In genomic region chr7:140880419-140880818, GRCm38 (mm10) we compare ENCODE assay signal across 8 mouse cellular contexts. TPM values are rescaled to one million over a fixed set of nuclear protein-coding genes. Genes with fewer than 3 reads are reported as not detected.
DNase-seq lines count a peak whose midpoint lies in the region; ATAC-seq and TF ChIP-seq lines count a peak whose summit lies in the region.

No protein-coding gene starts in this region.

- no peak for DNase-seq in forebrain, embryonic 11.5 days (ENCODE audit: low spot score)
- no peak for DNase-seq in lung, embryonic 14.5 days
- no peak for DNase-seq in lung, postnatal 14 days
- peak in 1 of 3 experiments; percentile 10 for DNase-seq in liver, embryonic 14.5 days (ENCODE audit: low read depth in 3 of 3, low spot score in 3 of 3)
- no peak for DNase-seq in right cerebral cortex, postnatal 14 days
- DNase-seq in cerebellum, postnatal 4 days (ENCODE audit: low spot score in 2 of 2): no peak

- no peak overlapping the region for H3K4me2 ChIP-seq in forebrain, embryonic 13.5 days
- H3K4me2 ChIP-seq in forebrain, embryonic 11.5 days (ENCODE audit: low read depth, low read length, severe bottlenecking): no peak overlapping the region
- H3K4me2 ChIP-seq in lung, embryonic 14.5 days: peak overlapping the region; percentile 87
- H3K4me2 ChIP-seq in intestine, postnatal 0 days (replicated peaks; ENCODE audit: low read depth): peak overlapping the region; percentile 87; the same call in 1 of the 2 replicates
- peak overlapping the region; percentile 92 for H3K4me2 ChIP-seq in liver, embryonic 14.5 days (ENCODE audit: low read depth)

- peaks cover 22% of the 10 kb centered on the region for H3K4me1 ChIP-seq in forebrain, embryonic 13.5 days
- peaks cover 3% of the 10 kb centered on the region; the same call in 1 of the 2 replicates for H3K4me1 ChIP-seq in forebrain, embryonic 11.5 days (replicated peaks; ENCODE audit: control insufficient read depth, insufficient read depth, low read length)
- peaks cover 4% of the 10 kb centered on the region; the same call in 1 of the 2 replicates for H3K4me1 ChIP-seq in lung, embryonic 14.5 days (ENCODE audit: insufficient read depth)
- peaks cover 2% of the 10 kb centered on the region; the same call in 1 of the 2 replicates for H3K4me1 ChIP-seq in intestine, postnatal 0 days (replicated peaks; ENCODE audit: control insufficient read depth, insufficient read depth, low read length)
- peaks cover 27 to 29% of the 10 kb centered on the region in 2 experiments for H3K4me1 ChIP-seq in liver, embryonic 14.5 days (replicated peaks; ENCODE audit: control insufficient read depth in 2 of 2, insufficient read depth in 2 of 2, low read length in 1 of 2)

- no peak for ATAC-seq in forebrain, embryonic 13.5 days
- no peak for ATAC-seq in forebrain, embryonic 11.5 days (replicated peaks; ENCODE audit: low FRiP score)
- no peak for ATAC-seq in lung, embryonic 14.5 days (ENCODE audit: insufficient read depth)
- no peak for ATAC-seq in intestine, postnatal 0 days
- no peak for ATAC-seq in liver, embryonic 14.5 days (ENCODE audit: insufficient read depth)

- no peaks in the 10 kb centered on the region for H3K9me3 ChIP-seq in forebrain, embryonic 13.5 days (replicated peaks)
- H3K9me3 ChIP-seq in forebrain, embryonic 11.5 days (ENCODE audit: control insufficient read depth, low read length): no peaks in the 10 kb centered on the region
- H3K9me3 ChIP-seq in lung, embryonic 14.5 days (ENCODE audit: low read depth, low read length): no peaks in the 10 kb centered on the region
- no peaks in the 10 kb centered on the region for H3K9me3 ChIP-seq in intestine, postnatal 0 days (ENCODE audit: control insufficient read depth)
- no peaks in the 10 kb centered on the region for H3K9me3 ChIP-seq in liver, embryonic 14.5 days (ENCODE audit: control insufficient read depth, low read length)

- WGBS in forebrain, embryonic 13.5 days: 88% methylated on average over 3 of the region's 3 CpGs
- 90% methylated on average over 3 of the region's 3 CpGs for whole genome bisulfite sequencing in forebrain, embryonic 11.5 days
- 78% methylated on average over 3 of the region's 3 CpGs for WGBS in lung, embryonic 14.5 days
- 40% methylated on average over 3 of the region's 3 CpGs for WGBS in intestine, postnatal 0 days
- WGBS in liver, embryonic 14.5 days (ENCODE audit: insufficient replicate concordance): 52% methylated on average over 3 of the region's 3 CpGs

- H3K36me3 ChIP-seq in forebrain, embryonic 13.5 days (ENCODE audit: poor library complexity, severe bottlenecking): peaks cover 33% of the 10 kb centered on the region; the same call in 1 of the 2 replicates
- H3K36me3 ChIP-seq in forebrain, embryonic 11.5 days (ENCODE audit: control insufficient read depth, insufficient read depth, low read length): no peaks in the 10 kb centered on the region
- peaks cover 22% of the 10 kb centered on the region; the same call in 1 of the 2 replicates for H3K36me3 ChIP-seq in lung, embryonic 14.5 days (ENCODE audit: insufficient read depth)
- H3K36me3 ChIP-seq in intestine, postnatal 0 days (ENCODE audit: control insufficient read depth, insufficient read depth): peaks cover 30% of the 10 kb centered on the region
- peaks cover 15% of the 10 kb centered on the region for H3K36me3 ChIP-seq in liver, embryonic 14.5 days (replicated peaks; ENCODE audit: control insufficient read depth, insufficient read depth, low read depth)

- no peak for TF ChIP-seq CTCF in lung, embryonic 14.5 days (IDR thresholded peaks at IDR 0.05; ENCODE audit: low read depth)
- TF ChIP-seq CTCF in intestine, postnatal 0 days (IDR thresholded peaks at IDR 0.05; ENCODE audit: low read depth): no peak
- no peak for TF ChIP-seq CTCF in liver, embryonic 14.5 days (IDR thresholded peaks at IDR 0.05; ENCODE audit: low read depth)

- H3K9ac ChIP-seq in forebrain, embryonic 13.5 days: 0 out of 2 replicates have a peak overlapping the region, but pooled peaks have one; percentile 21
- no peak overlapping the region for H3K9ac ChIP-seq in forebrain, embryonic 11.5 days (ENCODE audit: low read length)
- no peak overlapping the region for H3K9ac ChIP-seq in lung, embryonic 14.5 days
- no peak overlapping the region for H3K9ac ChIP-seq in intestine, postnatal 0 days (ENCODE audit: low read depth, low read length)
- peak overlapping the region; percentile 28 for H3K9ac ChIP-seq in liver, embryonic 14.5 days (replicated peaks)

- H3K27me3 ChIP-seq in forebrain, embryonic 13.5 days: no peaks in the 10 kb centered on the region
- no peaks in the 10 kb centered on the region for H3K27me3 ChIP-seq in forebrain, embryonic 11.5 days (ENCODE audit: control insufficient read depth, insufficient read depth, low read length)
- no peaks in the 10 kb centered on the region for H3K27me3 ChIP-seq in lung, embryonic 14.5 days (ENCODE audit: insufficient read depth, low read length)
- H3K27me3 ChIP-seq in intestine, postnatal 0 days (replicated peaks; ENCODE audit: control insufficient read depth, insufficient read depth, low read length): no peaks in the 10 kb centered on the region
- H3K27me3 ChIP-seq in liver, embryonic 14.5 days (ENCODE audit: control insufficient read depth, insufficient read depth, low read length): no peaks in the 10 kb centered on the region

- no peak for TF ChIP-seq EP300 in liver, embryonic 14.5 days (IDR thresholded peaks at IDR 0.05; ENCODE audit: low read depth)

- no peak overlapping the region for H3K27ac ChIP-seq in forebrain, embryonic 13.5 days
- H3K27ac ChIP-seq in forebrain, embryonic 11.5 days (ENCODE audit: low read depth, low read length): no peak overlapping the region
- no peak overlapping the region for H3K27ac ChIP-seq in lung, embryonic 14.5 days (ENCODE audit: low read depth)
- no peak overlapping the region for H3K27ac ChIP-seq in intestine, postnatal 0 days (ENCODE audit: low read depth, low read length)
- H3K27ac ChIP-seq in liver, embryonic 14.5 days: peak overlapping the region; percentile 48

- no peak overlapping the region for H3K4me3 ChIP-seq in forebrain, embryonic 13.5 days
- no peak overlapping the region for H3K4me3 ChIP-seq in forebrain, embryonic 11.5 days (ENCODE audit: low read depth, low read length)
- H3K4me3 ChIP-seq in lung, embryonic 14.5 days (ENCODE audit: low read depth, low read length): no peak overlapping the region
- H3K4me3 ChIP-seq in intestine, postnatal 0 days (ENCODE audit: low read depth, low read length): no peak overlapping the region
- peak overlapping the region in 1 of 2 experiments; percentile 93; a peak in 2 of 4 replicates for H3K4me3 ChIP-seq in liver, embryonic 14.5 days (ENCODE audit: insufficient read depth in 1 of 2, low read depth in 2 of 2, low read length in 2 of 2)

RNA-seq across cellular contexts. Expression of gene Psmd13, which starts 1.3 kb away (rescaled TPM):
- polyA plus RNA-seq in forebrain, embryonic 13.5 days (2015; fragmentation: Nextera tagmentation; extraction: Ambion mirVana): 310 and 318 TPM in 2 replicates
- 242 and 244 TPM in 2 replicates for polyA plus RNA-seq in forebrain, embryonic 11.5 days (2014; fragmentation: Nextera tagmentation; extraction: Ambion mirVana)
- 139 and 167 TPM in 2 replicates for polyA plus RNA-seq in lung, embryonic 14.5 days (2014; fragmentation: Nextera tagmentation; extraction: Ambion mirVana)
- 150 and 155 TPM in 2 replicates for polyA plus RNA-seq in intestine, postnatal 0 days (2015; fragmentation: Nextera tagmentation; extraction: Ambion mirVana)
- 39.8 and 50.8 TPM in 2 replicates for polyA plus RNA-seq in liver, embryonic 14.5 days (2012; rRNA removed)
- 90.5 and 92.6 TPM in 2 replicates for polyA plus RNA-seq in liver, embryonic 14.5 days (2014; fragmentation: Nextera tagmentation; extraction: Ambion mirVana)

RNA-seq across cellular contexts. Expression of gene Sirt3, which starts 1.7 kb away (rescaled TPM):
- 29.4 and 31.0 TPM in 2 replicates for polyA plus RNA-seq in forebrain, embryonic 13.5 days (2015; fragmentation: Nextera tagmentation; extraction: Ambion mirVana)
- polyA plus RNA-seq in forebrain, embryonic 11.5 days (2014; fragmentation: Nextera tagmentation; extraction: Ambion mirVana): 24.3 and 25.2 TPM in 2 replicates
- 16.6 and 18.2 TPM in 2 replicates for polyA plus RNA-seq in lung, embryonic 14.5 days (2014; fragmentation: Nextera tagmentation; extraction: Ambion mirVana)
- polyA plus RNA-seq in intestine, postnatal 0 days (2015; fragmentation: Nextera tagmentation; extraction: Ambion mirVana): 28.9 and 30.9 TPM in 2 replicates
- polyA plus RNA-seq in liver, embryonic 14.5 days (2012; rRNA removed): 13.7 and 14.0 TPM in 2 replicates
- polyA plus RNA-seq in liver, embryonic 14.5 days (2014; fragmentation: Nextera tagmentation; extraction: Ambion mirVana): 14.4 and 14.7 TPM in 2 replicates

RNA-seq across cellular contexts. Expression of gene Cox8b, which starts 19.8 kb away (rescaled TPM):
- polyA plus RNA-seq in forebrain, embryonic 13.5 days (2015; fragmentation: Nextera tagmentation; extraction: Ambion mirVana): not detected in 2 replicates
- polyA plus RNA-seq in forebrain, embryonic 11.5 days (2014; fragmentation: Nextera tagmentation; extraction: Ambion mirVana): not detected in 2 replicates
- 1.7 TPM in 1 of 2 replicates, not detected in the other for polyA plus RNA-seq in lung, embryonic 14.5 days (2014; fragmentation: Nextera tagmentation; extraction: Ambion mirVana)
- 0.53 and 0.69 TPM in 2 replicates for polyA plus RNA-seq in intestine, postnatal 0 days (2015; fragmentation: Nextera tagmentation; extraction: Ambion mirVana)
- not detected in 2 replicates for polyA plus RNA-seq in liver, embryonic 14.5 days (2012; rRNA removed)
- not detected in 2 replicates for polyA plus RNA-seq in liver, embryonic 14.5 days (2014; fragmentation: Nextera tagmentation; extraction: Ambion mirVana)

RNA-seq across cellular contexts. Expression of gene Bet1l, which starts 23.0 kb away (rescaled TPM):
- polyA plus RNA-seq in forebrain, embryonic 13.5 days (2015; fragmentation: Nextera tagmentation; extraction: Ambion mirVana): 34.6 and 38.7 TPM in 2 replicates
- 27.2 and 29.1 TPM in 2 replicates for polyA plus RNA-seq in forebrain, embryonic 11.5 days (2014; fragmentation: Nextera tagmentation; extraction: Ambion mirVana)
- 40.9 and 47.0 TPM in 2 replicates for polyA plus RNA-seq in lung, embryonic 14.5 days (2014; fragmentation: Nextera tagmentation; extraction: Ambion mirVana)
- polyA plus RNA-seq in intestine, postnatal 0 days (2015; fragmentation: Nextera tagmentation; extraction: Ambion mirVana): 42.4 and 52.6 TPM in 2 replicates
- polyA plus RNA-seq in liver, embryonic 14.5 days (2012; rRNA removed): 8.3 and 11.6 TPM in 2 replicates
- 20.6 and 21.1 TPM in 2 replicates for polyA plus RNA-seq in liver, embryonic 14.5 days (2014; fragmentation: Nextera tagmentation; extraction: Ambion mirVana)

RNA-seq across cellular contexts. Expression of gene Ric8a, which starts 23.7 kb away (rescaled TPM):
- polyA plus RNA-seq in forebrain, embryonic 13.5 days (2015; fragmentation: Nextera tagmentation; extraction: Ambion mirVana): 65.7 and 80.4 TPM in 2 replicates
- 57.2 and 63.0 TPM in 2 replicates for polyA plus RNA-seq in forebrain, embryonic 11.5 days (2014; fragmentation: Nextera tagmentation; extraction: Ambion mirVana)
- polyA plus RNA-seq in lung, embryonic 14.5 days (2014; fragmentation: Nextera tagmentation; extraction: Ambion mirVana): 53.8 and 54.8 TPM in 2 replicates
- polyA plus RNA-seq in intestine, postnatal 0 days (2015; fragmentation: Nextera tagmentation; extraction: Ambion mirVana): 42.3 and 47.7 TPM in 2 replicates
- 14.4 and 17.9 TPM in 2 replicates for polyA plus RNA-seq in liver, embryonic 14.5 days (2012; rRNA removed)
- 19.1 and 19.7 TPM in 2 replicates for polyA plus RNA-seq in liver, embryonic 14.5 days (2014; fragmentation: Nextera tagmentation; extraction: Ambion mirVana)

Comparison
In these comparisons a context has a peak if more than half of its experiments do, and no peak if none do; other contexts are left out.
1. H3K9ac ChIP-seq: peak in forebrain, embryonic 13.5 days (single experiment) and liver, embryonic 14.5 days (single experiment); none in forebrain, embryonic 11.5 days (single experiment), lung, embryonic 14.5 days (single experiment) and intestine, postnatal 0 days (single experiment).
2. H3K4me2 ChIP-seq: peak in lung, embryonic 14.5 days (single experiment), intestine, postnatal 0 days (single experiment) and liver, embryonic 14.5 days (single experiment); none in forebrain, embryonic 13.5 days (single experiment) and forebrain, embryonic 11.5 days (single experiment).